Mouse (Mus musculus) liver (tissue): ENCODE data around the gene Egr4.

Source experiments
- DNase-seq: peaks from one replicate; pipeline ENCODE4 v3.0.0-alpha.2; 2020; ENCODE audit warnings: mixed read lengths

Egr4 gene

GRCm38 (mm10) chr6:85491606-85492005, 21.8 kb downstream of the Egr4 start:
- no peak for DNase-seq

- no peak for DNase-seq
Observed at GRCm38 (mm10) chr6:85490252-85490651, 23.1 kb downstream of the Egr4 start.

- no peak for DNase-seq
Observed at GRCm38 (mm10) chr6:85489717-85490116, 23.7 kb downstream of the Egr4 start.

GRCm38 (mm10) chr6:85488510-85488909, 24.9 kb downstream of the Egr4 start:
- DNase-seq = no peak

GRCm38 (mm10) chr6:85485738-85486137, 27.7 kb downstream of the Egr4 start:
- DNase-seq = no peak

- DNase-seq = no peak
Observed at GRCm38 (mm10) chr6:85483843-85484721, 29.3 kb downstream of the Egr4 start.

GRCm38 (mm10) chr6:85480685-85481084, 32.7 kb downstream of the Egr4 start:
- DNase-seq = no peak

GRCm38 (mm10) chr6:85479979-85480378, 33.4 kb downstream of the Egr4 start:
- no peak for DNase-seq

- DNase-seq = no peak
Observed at GRCm38 (mm10) chr6:85478416-85478815, 35.0 kb downstream of the Egr4 start.

- peak; percentile 40 for DNase-seq
Observed at GRCm38 (mm10) chr6:85477366-85477917, 35.9 kb downstream of the Egr4 start.

- DNase-seq = no peak
Observed at GRCm38 (mm10) chr6:85475581-85475980, 37.8 kb downstream of the Egr4 start.

- DNase-seq = no peak
Observed at GRCm38 (mm10) chr6:85472542-85472941, 40.8 kb downstream of the Egr4 start.

GRCm38 (mm10) chr6:85471962-85472361, 41.4 kb downstream of the Egr4 start:
- DNase-seq = no peak

GRCm38 (mm10) chr6:85469660-85470430, 43.5 kb downstream of the Egr4 start:
- DNase-seq = no peak

- DNase-seq = no peak
Observed at GRCm38 (mm10) chr6:85465381-85465780, 48.0 kb downstream of the Egr4 start.
